Mouse (Mus musculus) midbrain, embryonic 13.5 days (tissue): ENCODE results near the gene Ogfod1. TPM values are rescaled to one million over a fixed set of nuclear protein-coding genes. Genes with fewer than 3 reads are reported as not detected.
A peak's percentile ranks its signal among the peaks of the same experiment; 100 is the strongest.

ENCODE experiments used
- ATAC-seq: fragments of 200-750 bp; cut with Nextera tagmentation; 2 replicates; pipeline ENCODE4 v1.8.0; 2017; ENCODE audit warnings: mild to moderate bottlenecking, moderate TSS enrichment, moderate library complexity
- H3K27ac ChIP-seq: fragments of 300-500 bp; sonication (generic); 2 replicates; pipeline ENCODE4 v1.5.1; 2015; ENCODE audit warnings: inconsistent platforms, mild to moderate bottlenecking, moderate library complexity
- H3K27me3 ChIP-seq: fragments of 300-500 bp; sonication (generic); 2 replicates; pipeline ENCODE4 v1.6.1; 2015; ENCODE audit warnings: mild to moderate bottlenecking, inconsistent platforms
- H3K36me3 ChIP-seq: fragments of 300-500 bp; sonication (generic); 2 replicates; pipeline ENCODE4 v1.6.1; 2015; ENCODE audit warnings: mild to moderate bottlenecking, inconsistent platforms
- H3K4me1 ChIP-seq: fragments of 300-500 bp; sonication (generic); replicated peaks from 2 replicates; pipeline ENCODE4 v1.6.1; 2015; ENCODE audit warnings: inconsistent platforms
- H3K4me2 ChIP-seq: fragments of 300-500 bp; sonication (generic); replicated peaks from 2 replicates; pipeline ENCODE4 v1.6.1; 2015; ENCODE audit warnings: moderate library complexity, mild to moderate bottlenecking, inconsistent platforms
- H3K4me3 ChIP-seq: fragments of 300-500 bp; sonication (generic); replicated peaks from 2 replicates; pipeline ENCODE4 v1.5.1; 2015; ENCODE audit warnings: mild to moderate bottlenecking, inconsistent platforms
- H3K9ac ChIP-seq: fragments of 300-500 bp; sonication (generic); replicated peaks from 2 replicates; pipeline ENCODE4 v1.6.1; 2015; ENCODE audit warnings: mild to moderate bottlenecking, inconsistent platforms
- H3K9me3 ChIP-seq: fragments of 300-500 bp; sonication (generic); 2 replicates; pipeline ENCODE4 v1.6.1; 2016; ENCODE audit warnings: mild to moderate bottlenecking, inconsistent platforms
- WGBS: fragments of 180-500 bp; shearing (Covaris S2); methylation state at CpG from one replicate; pipeline ENCODE4 v1.1.7; 2015; 5-methylcytosine and 5-hydroxymethylcytosine counted together
- polyA plus RNA-seq: library from polyadenylated mRNA; unstranded; fragments of >200 nt; fragmentation: Nextera tagmentation; extraction: Ambion mirVana; gene quantifications from 2 replicates; pipeline ENCODE4 v1.2.1, GENCODE M21; 2015

Ogfod1 gene
- polyA plus RNA-seq, 1 experiment from 2014 or later = 15.4 TPM

DNA sequence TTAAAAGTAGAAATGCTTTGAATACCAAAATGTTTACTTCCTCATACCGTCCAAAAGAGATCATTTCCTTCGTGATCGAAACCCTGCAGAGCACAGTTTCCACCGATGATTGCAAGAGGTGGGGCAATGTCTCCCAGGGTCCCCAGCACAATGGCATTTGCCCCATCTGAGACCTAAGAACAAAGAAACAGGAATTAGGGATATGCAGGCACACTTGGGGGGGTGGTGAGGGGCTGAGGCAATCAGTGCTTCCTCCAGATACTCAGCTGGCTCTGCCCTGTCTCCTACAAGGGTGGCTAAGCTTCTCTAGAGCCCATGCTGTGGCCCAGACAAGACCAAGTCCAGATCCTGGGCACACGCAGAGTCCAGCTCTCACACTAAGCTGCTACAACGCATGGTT, 52.7 kb downstream of the Ogfod1 start:
- ATAC-seq = no peak
- WGBS = 55% methylated on average over 6 of the region's 6 CpGs
- Histone ChIP-seq H3K27me3 (no peaks in the 10 kb centered on the region), H3K4me1 (no peaks in the 10 kb centered on the region), H3K9me3 (no peaks in the 10 kb centered on the region), H3K27ac (no peak overlapping the region), H3K36me3 (peaks cover 42% of the 10 kb centered on the region), H3K4me3 (no peak overlapping the region), H3K4me2 (no peak overlapping the region), H3K9ac (no peak overlapping the region)

GRCm38 (mm10) chr8:94092848-94093247, 55.9 kb downstream of the Ogfod1 start:
- no peak for ATAC-seq
- H3K9ac ChIP-seq = no peak overlapping the region
- H3K4me2 ChIP-seq = no peak overlapping the region
- no peak overlapping the region for H3K27ac ChIP-seq
- H3K36me3 ChIP-seq = peaks cover 10% of the 10 kb centered on the region
- H3K4me1 ChIP-seq = peaks cover 15% of the 10 kb centered on the region
- H3K4me3 ChIP-seq = no peak overlapping the region
- H3K27me3 ChIP-seq = no peaks in the 10 kb centered on the region
- H3K9me3 ChIP-seq = no peaks in the 10 kb centered on the region
- 88% methylated on average over 9 of the region's 9 CpGs for WGBS

GRCm38 (mm10) chr8:94094281-94094680, 57.3 kb downstream of the Ogfod1 start:
- no peak overlapping the region for H3K9ac ChIP-seq
- H3K27me3 ChIP-seq = no peaks in the 10 kb centered on the region
- H3K36me3 ChIP-seq = peaks cover 2% of the 10 kb centered on the region
- no peak overlapping the region for H3K27ac ChIP-seq
- H3K9me3 ChIP-seq = no peaks in the 10 kb centered on the region
- no peak overlapping the region for H3K4me2 ChIP-seq
- H3K4me1 ChIP-seq = peaks cover 19% of the 10 kb centered on the region
- 84% methylated on average over 6 of the region's 6 CpGs for WGBS
- ATAC-seq = no peak
- H3K4me3 ChIP-seq = no peak overlapping the region

DNA sequence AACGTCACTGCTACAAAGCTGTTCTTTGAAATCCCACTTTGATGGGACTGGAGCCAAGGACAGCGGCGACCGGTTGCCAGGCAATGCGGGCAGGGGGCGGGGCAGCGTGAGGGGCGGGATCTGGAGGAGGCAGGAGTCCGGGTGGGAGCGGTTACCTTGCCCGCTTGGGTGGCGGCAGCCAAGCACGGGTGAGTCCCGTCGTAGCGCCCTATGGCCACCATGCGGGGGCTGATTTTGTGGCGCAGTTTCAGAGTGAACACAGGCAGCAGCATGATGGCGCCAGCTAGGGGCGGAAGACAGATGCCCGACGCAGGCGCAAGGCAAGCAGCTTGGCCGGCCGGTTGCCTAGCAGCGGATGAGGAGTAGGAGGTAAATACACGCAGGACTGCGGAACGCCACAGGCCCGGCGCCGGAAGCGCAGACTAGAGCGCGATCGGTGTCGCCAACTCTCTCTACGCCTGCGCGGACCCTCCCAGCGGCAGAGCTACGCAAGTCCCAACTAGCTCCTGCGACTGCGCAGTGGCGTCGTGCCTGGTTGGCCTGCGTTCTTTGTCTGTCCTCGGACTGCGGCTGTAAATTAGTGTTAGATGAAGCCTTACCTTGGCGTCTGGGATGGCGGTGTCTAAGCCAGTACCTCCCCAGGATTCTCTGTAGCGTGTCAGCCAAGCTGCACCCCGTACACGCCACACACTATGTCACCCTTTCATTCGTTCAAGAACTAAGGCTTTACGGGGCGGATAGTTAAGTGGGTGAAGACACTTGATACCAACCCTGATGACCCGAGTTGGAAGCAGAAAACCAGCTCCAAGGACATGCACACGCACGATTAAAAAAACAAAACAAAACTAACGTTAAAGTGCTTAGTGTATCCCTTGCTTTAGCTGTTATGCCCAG, 61.3 kb downstream of the Ogfod1 start, which contains the start of gene Bbs2:
Gene Bbs2, minus strand, starts transcription at position 848 of the 894 bp plus-strand sequence.
- Histone ChIP-seq H3K4me2 (peak within 1 kb of the TSS; percentile 64), H3K36me3 (no peaks in the 10 kb centered on the region), H3K4me3 (peak within 1 kb of the TSS; percentile 58), H3K9ac (peak within 1 kb of the TSS; percentile 76), H3K9me3 (no peaks in the 10 kb centered on the region), H3K4me1 (peaks cover 22% of the 10 kb centered on the region), H3K27me3 (no peaks in the 10 kb centered on the region), H3K27ac (peak within 1 kb of the TSS; percentile 97)
- ATAC-seq = peak; percentile 99
- whole genome bisulfite sequencing = 1% methylated on average over 61 of the region's 61 CpGs

GRCm38 (mm10) chr8:94098996-94099395, 62.0 kb downstream of the Ogfod1 start:
- ATAC-seq = no peak
- no peaks in the 10 kb centered on the region for H3K36me3 ChIP-seq
- no peaks in the 10 kb centered on the region for H3K9me3 ChIP-seq
- peak overlapping the region; percentile 64 for H3K4me2 ChIP-seq
- peaks cover 22% of the 10 kb centered on the region for H3K4me1 ChIP-seq
- WGBS = 47% methylated on average over 4 of the region's 4 CpGs
- peak overlapping the region; percentile 74; the same call in 1 of the 2 replicates for H3K9ac ChIP-seq
- peak overlapping the region; percentile 58 for H3K4me3 ChIP-seq
- H3K27ac ChIP-seq = peak overlapping the region; percentile 97
- no peaks in the 10 kb centered on the region for H3K27me3 ChIP-seq

DNA sequence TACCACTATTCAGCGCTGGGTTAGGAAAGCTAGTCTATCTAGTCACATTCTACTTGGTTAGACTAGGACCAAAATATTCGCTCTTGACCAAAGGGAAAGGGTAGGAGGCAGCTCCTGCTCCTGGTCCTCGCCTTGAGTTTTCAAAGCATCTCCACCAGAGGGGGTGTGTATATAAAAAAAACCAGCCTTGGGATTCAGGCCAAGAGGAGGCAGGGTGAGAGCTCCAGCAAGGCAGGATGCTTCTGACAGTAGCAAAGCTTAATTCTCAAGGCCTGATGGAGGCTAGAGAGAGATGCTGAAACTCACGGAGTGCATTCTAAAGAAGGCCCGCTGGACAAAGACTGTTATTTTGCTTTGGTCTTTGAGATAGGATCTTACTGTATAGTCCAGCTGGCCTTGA, 67.1 kb downstream of the Ogfod1 start:
- H3K27ac ChIP-seq = no peak overlapping the region
- no peaks in the 10 kb centered on the region for H3K9me3 ChIP-seq
- H3K36me3 ChIP-seq = no peaks in the 10 kb centered on the region
- H3K9ac ChIP-seq = no peak overlapping the region
- H3K4me1 ChIP-seq = peaks cover 3% of the 10 kb centered on the region
- no peak overlapping the region for H3K4me3 ChIP-seq
- H3K4me2 ChIP-seq = no peak overlapping the region
- no peaks in the 10 kb centered on the region for H3K27me3 ChIP-seq
- ATAC-seq = no peak
- WGBS = 61% methylated on average over 5 of the region's 5 CpGs

- WGBS = 93% methylated on average over 3 of the region's 3 CpGs
- no peaks in the 10 kb centered on the region for H3K27me3 ChIP-seq
- H3K36me3 ChIP-seq = no peaks in the 10 kb centered on the region
- no peak for ATAC-seq
- H3K4me2 ChIP-seq = no peak overlapping the region
- no peaks in the 10 kb centered on the region for H3K9me3 ChIP-seq
- H3K4me1 ChIP-seq = no peaks in the 10 kb centered on the region
- H3K27ac ChIP-seq = no peak overlapping the region
- no peak overlapping the region for H3K4me3 ChIP-seq
- no peak overlapping the region for H3K9ac ChIP-seq
These were observed 70.9 kb downstream of the Ogfod1 start for GRCm38 (mm10) chr8:94107871-94108270.

DNA sequence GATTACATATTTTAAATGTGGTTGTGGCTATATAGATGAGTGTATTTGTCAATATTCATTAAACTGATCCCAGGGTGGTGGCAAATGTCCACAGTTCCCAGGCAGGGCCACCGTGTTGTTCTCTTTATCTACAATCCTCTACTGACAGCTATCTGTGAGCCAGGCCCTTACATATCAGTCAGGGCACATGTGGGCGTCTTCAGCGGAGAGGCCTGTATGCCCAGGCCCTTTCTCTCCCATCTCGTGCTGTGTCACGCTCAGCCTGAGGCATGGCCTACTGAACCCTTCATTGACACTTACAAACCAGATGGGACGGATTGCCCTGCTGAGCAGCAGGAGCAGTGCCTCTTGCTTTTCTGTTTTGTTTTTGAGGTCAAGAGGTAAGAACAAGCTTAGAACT, 72.4 kb downstream of the Ogfod1 start:
- ATAC-seq = no peak

GRCm38 (mm10) chr8:94109835-94110234, 72.8 kb downstream of the Ogfod1 start:
- Histone ChIP-seq H3K27me3 (no peaks in the 10 kb centered on the region), H3K9me3 (no peaks in the 10 kb centered on the region), H3K4me1 (no peaks in the 10 kb centered on the region), H3K27ac (no peak overlapping the region), H3K9ac (no peak overlapping the region), H3K36me3 (no peaks in the 10 kb centered on the region), H3K4me3 (no peak overlapping the region), H3K4me2 (no peak overlapping the region)
- 80% methylated on average over 5 of the region's 5 CpGs for WGBS
- no peak for ATAC-seq

More for the DNA sequence above, 72.4 kb downstream of the Ogfod1 start:
- no peaks in the 10 kb centered on the region for H3K4me1 ChIP-seq
- H3K4me2 ChIP-seq = no peak overlapping the region
- no peaks in the 10 kb centered on the region for H3K27me3 ChIP-seq
- 69% methylated on average over 6 of the region's 6 CpGs for WGBS
- H3K4me3 ChIP-seq = no peak overlapping the region
- no peaks in the 10 kb centered on the region for H3K9me3 ChIP-seq
- no peak overlapping the region for H3K27ac ChIP-seq
- H3K36me3 ChIP-seq = no peaks in the 10 kb centered on the region
- H3K9ac ChIP-seq = no peak overlapping the region

GRCm38 (mm10) chr8:94110526-94111177, 73.7 kb downstream of the Ogfod1 start:
- 77% methylated on average over 6 of the region's 6 CpGs for WGBS
- Histone ChIP-seq H3K4me2 (no peak overlapping the region), H3K27ac (no peak overlapping the region), H3K9me3 (no peaks in the 10 kb centered on the region), H3K9ac (no peak overlapping the region), H3K27me3 (no peaks in the 10 kb centered on the region), H3K4me1 (no peaks in the 10 kb centered on the region), H3K4me3 (no peak overlapping the region), H3K36me3 (no peaks in the 10 kb centered on the region)
- ATAC-seq = no peak

DNA sequence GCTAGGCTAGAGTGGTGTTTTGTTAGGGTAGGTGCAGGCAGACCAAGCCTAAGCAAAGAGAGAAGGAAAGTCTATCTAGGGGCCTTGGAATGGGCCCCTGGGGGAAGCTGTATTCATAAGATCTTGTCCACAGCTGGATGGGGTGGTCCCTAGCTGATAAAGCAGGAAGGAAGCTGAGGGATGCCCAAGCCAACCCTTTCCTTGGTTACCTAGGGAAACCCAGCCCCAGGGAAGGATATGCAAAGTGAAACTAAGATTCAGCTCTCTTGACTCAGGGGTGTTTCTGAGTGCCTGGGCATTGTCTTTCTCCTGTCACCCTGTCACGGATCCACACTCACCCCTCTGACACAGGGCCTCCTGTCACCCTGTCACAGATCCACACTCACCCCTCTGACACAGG, 76.4 kb downstream of the Ogfod1 start:
- ATAC-seq = no peak
- Histone ChIP-seq H3K36me3 (no peaks in the 10 kb centered on the region), H3K9me3 (no peaks in the 10 kb centered on the region), H3K27ac (no peak overlapping the region), H3K4me1 (peaks cover 8% of the 10 kb centered on the region), H3K4me2 (no peak overlapping the region), H3K9ac (no peak overlapping the region), H3K4me3 (no peak overlapping the region), H3K27me3 (no peaks in the 10 kb centered on the region)
- WGBS = 48% methylated on average over 1 of the region's 1 CpGs

DNA sequence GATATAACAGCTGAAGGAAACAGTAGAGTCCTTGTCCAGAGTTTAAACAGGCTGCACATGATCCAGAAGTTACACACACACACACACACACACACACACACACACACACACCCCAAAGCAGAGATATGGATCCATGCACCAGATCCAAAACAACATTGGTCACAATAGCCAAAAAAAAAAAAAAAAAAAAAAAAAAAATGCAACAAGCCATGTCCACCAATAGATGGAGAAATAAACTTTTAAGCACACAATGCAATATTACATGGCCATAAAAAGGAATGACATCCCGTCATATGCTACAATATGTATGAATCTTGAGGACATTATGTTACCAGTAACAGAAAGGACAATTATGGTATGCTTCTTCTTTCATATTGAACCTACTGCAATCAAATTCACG, 77.0 kb downstream of the Ogfod1 start:
- Histone ChIP-seq H3K36me3 (no peaks in the 10 kb centered on the region), H3K4me2 (no peak overlapping the region), H3K4me1 (peaks cover 13% of the 10 kb centered on the region), H3K27me3 (no peaks in the 10 kb centered on the region), H3K27ac (no peak overlapping the region), H3K9me3 (no peaks in the 10 kb centered on the region), H3K9ac (no peak overlapping the region), H3K4me3 (no peak overlapping the region)
- 80% methylated on average over 2 of the region's 2 CpGs for WGBS
- no peak for ATAC-seq
